Mouse (Mus musculus) MEL (cell line): ENCODE measurements around the gene Gm45213. TPM values are rescaled to one million over a fixed set of nuclear protein-coding genes. Genes with fewer than 3 reads are reported as not detected.

ENCODE experiments used
- DNase-seq: peaks from one replicate; pipeline ENCODE4 v3.0.0; 2011; ENCODE audit warnings: low read depth, low spot score
- H3K27ac ChIP-seq: 2 replicates; pipeline ENCODE4 v1.5.1; 2012; ENCODE audit warnings: low read depth, mild to moderate bottlenecking, control low read depth, low read length, moderate library complexity; ENCODE audit not compliant: control insufficient read depth
- H3K27me3 ChIP-seq, 2 experiments: fragments of 150-350 bp in 1 of 2; sonication (generic) in 1 of 2; 2 replicates each; pipeline ENCODE4 v1.6.1; 2012; ENCODE audit warnings: low read length in 2 of 2, mild to moderate bottlenecking in 2 of 2, improper control_type of control experiment in 1 of 2, moderate library complexity in 1 of 2; ENCODE audit not compliant: insufficient read depth in 2 of 2, control insufficient read depth in 1 of 2
- H3K36me3 ChIP-seq, 2 experiments: 2 replicates each; pipeline ENCODE4 v1.6.1; 2012 to 2014; ENCODE audit warnings: low read length in 2 of 2, improper control_type of control experiment in 1 of 2, inconsistent platforms in 1 of 2, mild to moderate bottlenecking in 1 of 2; ENCODE audit not compliant: insufficient read depth in 2 of 2, control insufficient read depth in 1 of 2
- H3K4me1 ChIP-seq, 2 experiments: fragments of 150-350 bp in 1 of 2; sonication (generic) in 1 of 2; 2 replicates each; pipeline ENCODE4 v1.6.1; 2012; ENCODE audit warnings: low read length in 2 of 2, improper control_type of control experiment in 1 of 2, mild to moderate bottlenecking in 1 of 2; ENCODE audit not compliant: insufficient read depth in 2 of 2, control insufficient read depth in 1 of 2
- H3K4me3 ChIP-seq, 2 experiments: fragments of 150-350 bp in 1 of 2; sonication (generic) in 1 of 2; 2 replicates each; pipeline ENCODE4 v1.5.1; 2012; ENCODE audit warnings: low read depth in 2 of 2, low read length in 2 of 2, mild to moderate bottlenecking in 2 of 2, moderate library complexity in 2 of 2, control low read depth in 1 of 2, improper control_type of control experiment in 1 of 2; ENCODE audit not compliant: control insufficient read depth in 1 of 2, insufficient read depth in 1 of 2
- H3K79me2 ChIP-seq: 2 replicates; pipeline ENCODE4 v1.6.1; 2012; ENCODE audit warnings: mild to moderate bottlenecking, low read length, moderate library complexity; ENCODE audit not compliant: control insufficient read depth, poor library complexity, insufficient read depth
- H3K9ac ChIP-seq: 2 replicates; pipeline ENCODE4 v1.6.1; 2012; ENCODE audit warnings: low read depth, mild to moderate bottlenecking, control low read depth, low read length, moderate library complexity; ENCODE audit not compliant: control insufficient read depth, poor library complexity, severe bottlenecking
- H3K9me3 ChIP-seq: fragments of 150-350 bp; sonication (generic); replicated peaks from 2 replicates; pipeline ENCODE4 v1.6.1; 2012; ENCODE audit warnings: mild to moderate bottlenecking, low read length, improper control_type of control experiment, moderate library complexity; ENCODE audit not compliant: insufficient read depth
- CHD1 ChIP-seq: IDR thresholded peaks from 2 replicates; pipeline ENCODE4 v1.6.1; 2012; ENCODE audit warnings: low read depth, mild to moderate bottlenecking, inconsistent platforms, low read length, improper control_type of control experiment
- E2F4 ChIP-seq: IDR thresholded peaks from 2 replicates; pipeline ENCODE4 v1.6.1; 2011; ENCODE audit warnings: low read depth, low read length, improper control_type of control experiment, borderline replicate concordance
- GATA1 ChIP-seq: IDR thresholded peaks from 2 replicates; pipeline ENCODE4 v1.6.1; 2011; ENCODE audit warnings: low read depth, low read length, improper control_type of control experiment
- HCFC1 ChIP-seq: IDR thresholded peaks from 2 replicates; pipeline ENCODE4 v1.6.1; 2012; ENCODE audit warnings: low read depth, mild to moderate bottlenecking, inconsistent platforms, low read length, improper control_type of control experiment, moderate library complexity
- KAT2A ChIP-seq: conservative IDR thresholded peaks from 2 replicates; pipeline ENCODE4 v1.6.1; 2012; ENCODE audit warnings: low read depth, low read length, improper control_type of control experiment, inconsistent platforms
- MAX ChIP-seq: IDR thresholded peaks from 2 replicates; pipeline ENCODE4 v1.6.1; 2011; ENCODE audit warnings: low read length, improper control_type of control experiment
- MAZ ChIP-seq: IDR thresholded peaks from 2 replicates; pipeline ENCODE4 v1.6.1; 2012; ENCODE audit warnings: low read depth, mild to moderate bottlenecking, inconsistent platforms, low read length, improper control_type of control experiment
- MEF2A ChIP-seq: IDR thresholded peaks from 2 replicates; pipeline ENCODE4 v1.6.1; 2014; ENCODE audit warnings: low read depth, mild to moderate bottlenecking, inconsistent platforms, low read length, improper control_type of control experiment; ENCODE audit not compliant: poor library complexity, insufficient replicate concordance, severe bottlenecking; ENCODE audit errors: extremely low read depth
- NRF1 ChIP-seq: IDR thresholded peaks from 2 replicates; pipeline ENCODE4 v1.6.1; 2014; ENCODE audit warnings: low read depth, mild to moderate bottlenecking, inconsistent platforms, low read length, improper control_type of control experiment, moderate library complexity; ENCODE audit not compliant: poor library complexity, insufficient read depth, severe bottlenecking
- POLR2A ChIP-seq, 2 experiments: IDR thresholded peaks; 2 replicates each; pipeline ENCODE4 v1.6.1; 2011 to 2012; ENCODE audit warnings: low read length in 2 of 2, mild to moderate bottlenecking in 2 of 2, control low read depth in 1 of 2, improper control_type of control experiment in 1 of 2, low read depth in 1 of 2, moderate library complexity in 1 of 2; ENCODE audit not compliant: control insufficient read depth in 1 of 2, insufficient read depth in 1 of 2, poor library complexity in 1 of 2
- POLR2AphosphoS2 ChIP-seq: IDR thresholded peaks from 2 replicates; pipeline ENCODE4 v1.6.1; 2011; ENCODE audit warnings: low read length, improper control_type of control experiment
- RCOR1 ChIP-seq: IDR thresholded peaks from 2 replicates; pipeline ENCODE4 v1.6.1; 2012; ENCODE audit warnings: low read depth, mild to moderate bottlenecking, inconsistent platforms, low read length, improper control_type of control experiment
- SMC3 ChIP-seq: IDR thresholded peaks from 2 replicates; pipeline ENCODE4 v1.6.1; 2011; ENCODE audit warnings: low read depth, low read length, improper control_type of control experiment
- TAL1 ChIP-seq: IDR thresholded peaks from 2 replicates; pipeline ENCODE4 v1.6.1; 2012; ENCODE audit warnings: mild to moderate bottlenecking, inconsistent platforms, low read length, moderate library complexity, mixed read lengths
- TCF12 ChIP-seq: IDR thresholded peaks from 2 replicates; pipeline ENCODE4 v1.6.1; 2014; ENCODE audit warnings: low read depth, mild to moderate bottlenecking, inconsistent platforms, low read length, improper control_type of control experiment, moderate library complexity
- USF1 ChIP-seq: IDR thresholded peaks from 2 replicates; pipeline ENCODE4 v1.6.1; 2014; ENCODE audit warnings: low read depth, mild to moderate bottlenecking, inconsistent platforms, low read length, improper control_type of control experiment, moderate library complexity
- USF2 ChIP-seq, 2 experiments: IDR thresholded peaks; 2 replicates each; pipeline ENCODE4 v1.6.1; 2011 to 2012; ENCODE audit warnings: improper control_type of control experiment in 2 of 2, low read length in 2 of 2, borderline replicate concordance in 1 of 2, inconsistent platforms in 1 of 2, low read depth in 1 of 2, mild to moderate bottlenecking in 1 of 2; ENCODE audit not compliant: insufficient read depth in 1 of 2
- ZMIZ1 ChIP-seq: IDR thresholded peaks from 2 replicates; pipeline ENCODE4 v1.6.1; 2012; ENCODE audit warnings: low read depth, mild to moderate bottlenecking, inconsistent platforms, low read length, improper control_type of control experiment, moderate library complexity
- ZNF384 ChIP-seq: IDR thresholded peaks from 2 replicates; pipeline ENCODE4 v1.6.1; 2012; ENCODE audit warnings: low read depth, mild to moderate bottlenecking, inconsistent platforms, low read length, improper control_type of control experiment
- polyA plus RNA-seq, 2 experiments: library from polyadenylated mRNA; stranded (reverse) in 1 of 2; unstranded in 1 of 2; fragments of >175 nt in 1 of 2; fragments of >200 nt in 1 of 2; gene quantifications; 2 replicates each; pipeline versions ENCODE4 v1.2.1 to v1.2.4; 2012; ENCODE audit warnings: low replicate concordance in 2 of 2, low read depth in 1 of 2; ENCODE audit not compliant: insufficient read length in 2 of 2, insufficient read depth in 1 of 2, missing spikeins in 1 of 2
- total RNA-seq: library from RNA; depleted of rRNA; stranded (reverse); fragments of 300-350 nt; gene quantifications from 2 replicates; pipeline ENCODE4 v1.2.3, GENCODE M21; 2012; rRNA removed

The Gm45213 gene
- total RNA-seq (not detected in 2 replicates), polyA plus RNA-seq (not detected)

DNA sequence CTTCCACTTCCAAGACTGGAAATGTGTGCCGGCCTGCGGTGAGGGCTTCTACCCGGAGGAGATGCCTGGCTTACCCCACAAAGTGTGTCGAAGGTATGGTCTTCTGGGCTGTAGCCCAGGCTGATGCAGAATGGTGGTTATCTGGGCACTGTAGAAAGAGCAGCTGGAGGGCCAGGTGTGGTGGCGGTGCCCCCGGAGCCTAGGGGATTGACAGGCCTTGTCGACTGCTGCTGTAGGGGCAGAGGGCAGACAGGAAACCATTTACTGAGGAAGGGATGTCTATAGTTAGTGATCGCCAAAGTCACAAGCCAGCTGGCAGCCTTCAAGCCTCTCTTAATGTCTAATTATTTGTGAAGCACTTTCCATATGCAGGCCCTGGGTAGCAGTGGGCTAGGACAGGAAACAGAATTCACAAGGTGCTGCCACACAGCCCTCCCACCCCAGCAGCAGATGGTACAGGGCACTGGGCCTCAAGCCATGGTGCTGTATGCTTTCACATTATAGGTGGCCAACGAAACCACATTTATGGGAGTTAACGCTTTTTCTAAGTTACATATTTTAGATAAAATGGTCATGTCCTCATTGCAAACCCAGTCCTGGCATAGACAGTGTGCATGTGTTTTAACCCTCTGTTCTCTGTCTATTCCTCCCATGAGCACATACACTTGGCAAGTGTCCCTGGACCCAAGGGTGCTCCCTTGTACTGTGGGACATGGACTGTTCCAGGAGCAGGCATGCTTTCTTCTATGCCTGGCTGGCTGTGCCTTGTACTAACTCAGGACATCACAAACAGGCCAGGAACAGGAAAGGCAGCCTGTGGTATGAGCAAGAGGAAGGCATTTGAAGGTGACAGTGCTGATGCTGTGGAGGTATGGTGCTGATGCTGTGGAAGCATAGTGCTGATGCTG, at the start of gene Gm45213:
Gene Gm45213 (plus strand): TSS at position 51 of the 908 bp plus-strand sequence.
- Histone ChIP-seq H3K27ac (no peak within 1 kb of the TSS), H3K4me1 (no peaks in the 10 kb centered on the region), H3K36me3 (no peaks in the 10 kb centered on the region), H3K9me3 (no peaks in the 10 kb centered on the region), H3K79me2 (no peaks in the 10 kb centered on the region), H3K4me3 (no peak within 1 kb of the TSS), H3K27me3 (no peaks in the 10 kb centered on the region), H3K9ac (no peak within 1 kb of the TSS)
- no peak for TF ChIP-seq MAZ
- TF ChIP-seq MEF2A, result no peak
- TF ChIP-seq E2F4, result no peak
- TF ChIP-seq POLR2AphosphoS2, result no peak
- TF ChIP-seq GATA1, result no peak
- TF ChIP-seq HCFC1, result no peak
- no peak for TF ChIP-seq MAX
- no peak for TF ChIP-seq TCF12
- TF ChIP-seq NRF1, result no peak
- TF ChIP-seq CHD1, result no peak
- no peak for TF ChIP-seq ZNF384
- TF ChIP-seq RCOR1, result no peak
- no peak for TF ChIP-seq SMC3
- no peak for TF ChIP-seq ZMIZ1
- no peak for TF ChIP-seq POLR2A (IDR thresholded peaks at IDR 0.05; ENCODE audit: control insufficient read depth in 1 of 2, insufficient read depth in 1 of 2, low read depth in 1 of 2, low read length in 2 of 2, poor library complexity in 1 of 2)
- TF ChIP-seq USF1, result no peak
- TF ChIP-seq KAT2A, result no peak
- no peak for TF ChIP-seq TAL1
- TF ChIP-seq USF2 (IDR thresholded peaks at IDR 0.05; ENCODE audit: borderline replicate concordance in 1 of 2, insufficient read depth in 1 of 2, low read depth in 1 of 2, low read length in 2 of 2), result no peak
- DNase-seq, result no peak
